Comparison of ENCODE assay signal across 26 mouse cellular contexts in the genomic region with DNA sequence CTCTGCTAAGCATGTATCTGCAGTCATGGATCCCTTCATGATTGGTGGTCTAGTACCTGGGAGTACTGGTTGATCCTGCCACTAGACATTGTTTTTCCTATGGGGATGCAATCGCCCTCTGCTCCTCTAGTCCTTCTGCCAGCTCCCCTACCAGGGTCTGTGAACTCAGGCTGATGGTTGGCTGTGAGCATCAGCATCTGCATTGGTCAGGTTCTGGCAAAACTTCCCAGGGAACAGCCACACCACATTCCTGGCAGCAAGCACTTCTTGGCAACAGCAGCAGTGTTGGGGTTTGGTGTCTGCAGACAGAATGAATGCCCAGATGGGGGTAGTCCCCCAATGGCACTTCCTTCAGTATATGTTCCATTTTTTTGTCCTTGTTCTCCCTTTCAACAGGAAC.
"Had no signal": no experiment of that assay in that cellular context is flagged by ENCODE, and none has a peak within 500 bp of the region (broad histone marks: within the 10 kb centered on the region; RNA-seq: fewer than 3 reads in every experiment).

No protein-coding gene starts in this region.

- DNase-seq: gastrocnemius, adult 2 months; gastrocnemius, postnatal 10 days; gastrocnemius, postnatal 25 days; heart, adult 2 months; heart, postnatal 4 days; kidney, adult 18-20 months; kidney, adult 8-10 months; kidney, postnatal 10 days; kidney, postnatal 25 days; kidney, postnatal 4 days; liver; liver, embryonic 13.5 days had no signal

- H3K36me3 ChIP-seq: heart, embryonic 13.5 days; heart, embryonic 15.5 days; hindbrain, embryonic 10.5 days; hindbrain, embryonic 13.5 days; hindbrain, embryonic 15.5 days; intestine, embryonic 15.5 days; limb, embryonic 10.5 days; limb, embryonic 12.5 days; liver, embryonic 13.5 days; liver, embryonic 15.5 days had no signal

- H3K4me2 ChIP-seq: heart, embryonic 11.5 days; heart, embryonic 13.5 days; heart, embryonic 15.5 days; hindbrain, embryonic 13.5 days; hindbrain, embryonic 15.5 days; intestine, embryonic 15.5 days; limb, embryonic 12.5 days; liver, embryonic 11.5 days; liver, embryonic 13.5 days; liver, embryonic 15.5 days had no signal

- H3K4me3 ChIP-seq: gastrocnemius, adult 2 months; heart, adult 2 months; heart, embryonic 13.5 days; heart, embryonic 15.5 days; hindbrain, embryonic 10.5 days; hindbrain, embryonic 13.5 days; hindbrain, embryonic 15.5 days; intestine, embryonic 15.5 days; layer of hippocampus, adult 2 months; limb, embryonic 10.5 days; limb, embryonic 12.5 days; liver, embryonic 13.5 days; liver, embryonic 15.5 days had no signal

- H3K27ac ChIP-seq: gastrocnemius, adult 2 months; heart, adult 2 months; heart, embryonic 13.5 days; heart, embryonic 15.5 days; hindbrain, embryonic 10.5 days; hindbrain, embryonic 13.5 days; hindbrain, embryonic 15.5 days; intestine, embryonic 15.5 days; layer of hippocampus, adult 2 months; limb, embryonic 10.5 days; limb, embryonic 12.5 days; liver, embryonic 13.5 days; liver, embryonic 15.5 days had no signal

- H3K27me3 ChIP-seq: heart, embryonic 13.5 days; heart, embryonic 15.5 days; hindbrain, embryonic 13.5 days; hindbrain, embryonic 15.5 days; intestine, embryonic 15.5 days; limb, embryonic 12.5 days; liver, embryonic 13.5 days; liver, embryonic 15.5 days had no signal

- ATAC-seq: inflammation-experienced regulatory T-cells, adult 6 months; intestine, embryonic 15.5 days; intestine, postnatal 0 days had no signal

- H3K4me1 ChIP-seq: heart, embryonic 13.5 days; heart, embryonic 15.5 days; hindbrain, embryonic 10.5 days; hindbrain, embryonic 13.5 days; hindbrain, embryonic 15.5 days; intestine, embryonic 15.5 days; limb, embryonic 10.5 days; limb, embryonic 12.5 days; liver, embryonic 13.5 days; liver, embryonic 15.5 days had no signal

- H3K9ac ChIP-seq: heart, embryonic 13.5 days; heart, embryonic 15.5 days; hindbrain, embryonic 13.5 days; hindbrain, embryonic 15.5 days; intestine, embryonic 15.5 days; limb, embryonic 12.5 days; liver, embryonic 13.5 days; liver, embryonic 15.5 days had no signal

- H3K9me3 ChIP-seq: heart, embryonic 13.5 days; heart, embryonic 15.5 days; hindbrain, embryonic 10.5 days; hindbrain, embryonic 13.5 days; hindbrain, embryonic 15.5 days; intestine, embryonic 15.5 days; limb, embryonic 10.5 days; limb, embryonic 12.5 days; liver, embryonic 13.5 days; liver, embryonic 15.5 days had no signal
